Mouse (Mus musculus) ovary, adult 18-20 months (tissue): Measurements from ENCODE around the gene Tmem101.

Source experiments
- DNase-seq: peaks from one replicate; pipeline ENCODE4 v3.0.0; 2022; ENCODE audit warnings: low spot score, mixed read lengths

The Tmem101 gene

DNA sequence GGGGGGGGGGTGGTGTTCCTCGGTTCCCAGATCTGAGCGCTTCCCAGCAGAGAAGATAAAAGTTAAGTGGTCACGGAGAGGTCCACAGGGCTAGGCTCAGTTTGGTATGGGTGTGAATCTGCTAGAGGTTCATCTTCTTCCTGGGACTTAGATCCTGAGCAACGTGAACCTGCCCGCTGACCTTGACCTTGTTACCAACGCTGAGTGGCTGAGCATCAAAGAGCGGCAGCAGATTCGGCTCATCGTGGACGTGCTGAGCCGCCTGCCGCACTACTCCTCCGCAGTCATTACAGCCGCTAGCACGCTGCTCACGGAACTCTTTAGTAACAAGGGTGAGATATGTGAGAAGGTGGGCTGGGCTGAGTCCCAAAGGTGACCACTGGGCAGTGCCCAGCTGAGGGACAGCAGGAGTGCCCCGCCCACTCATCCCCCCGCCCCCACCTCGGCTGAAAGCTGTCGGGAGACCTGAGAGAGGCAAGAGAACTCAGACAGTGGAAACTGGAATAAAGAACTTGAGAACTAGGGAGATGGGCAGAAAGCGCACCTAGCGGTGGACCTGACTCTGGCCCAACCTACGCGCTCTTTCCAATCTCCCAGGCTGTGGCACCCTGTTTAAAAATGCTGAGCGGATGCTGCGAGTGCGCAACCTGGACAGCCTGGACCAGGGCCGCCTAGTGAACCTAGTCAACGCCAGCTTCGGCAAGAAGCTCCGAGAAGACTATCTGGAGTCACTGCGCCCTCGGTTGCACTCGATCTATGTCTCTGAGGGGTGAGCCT lies 8.8 kb downstream of the Tmem101 start:
- DNase-seq: no peak

DNA sequence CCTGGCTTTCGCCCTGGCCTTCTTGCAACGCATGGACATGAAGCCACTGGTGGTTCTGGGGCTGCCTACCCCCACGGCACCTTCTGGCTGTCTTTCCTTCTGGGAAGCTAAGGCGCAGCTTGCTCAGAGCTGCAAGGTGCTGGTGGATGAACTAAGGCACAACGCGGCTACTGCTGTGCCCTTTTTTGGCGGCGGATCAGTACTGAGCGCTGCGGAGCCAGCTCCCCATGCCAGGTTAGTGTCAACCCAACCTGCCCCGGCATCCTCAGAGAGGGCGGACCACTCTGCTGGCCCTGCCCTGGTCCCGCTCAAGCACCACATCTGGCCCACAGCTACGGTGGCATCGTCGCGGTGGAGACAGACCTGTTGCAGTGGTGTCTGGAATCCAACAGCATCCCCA lies 9.7 kb downstream of the Tmem101 start:
- DNase-seq: no peak

DNA sequence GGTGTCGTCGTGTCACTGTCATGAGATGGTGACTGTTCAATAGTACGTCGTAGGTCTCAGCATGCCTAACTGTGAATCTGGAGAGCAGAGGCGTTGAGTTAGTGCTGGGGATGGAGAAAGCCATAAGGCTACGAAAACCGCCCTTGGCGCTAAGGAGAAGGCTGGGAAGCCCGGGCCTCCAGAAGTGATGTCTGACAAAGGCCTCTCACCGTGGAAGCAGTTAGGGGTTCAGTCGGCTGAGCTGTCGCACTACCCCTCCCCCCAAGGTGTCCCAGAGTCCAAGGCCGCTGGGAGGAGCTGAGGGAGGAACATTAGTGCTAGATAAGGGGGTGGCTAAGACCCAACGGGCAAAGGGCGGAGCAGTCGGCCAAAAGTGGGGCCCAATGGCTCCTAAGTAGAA lies 10.2 kb downstream of the Tmem101 start:
- peak; percentile 59 for DNase-seq

DNA sequence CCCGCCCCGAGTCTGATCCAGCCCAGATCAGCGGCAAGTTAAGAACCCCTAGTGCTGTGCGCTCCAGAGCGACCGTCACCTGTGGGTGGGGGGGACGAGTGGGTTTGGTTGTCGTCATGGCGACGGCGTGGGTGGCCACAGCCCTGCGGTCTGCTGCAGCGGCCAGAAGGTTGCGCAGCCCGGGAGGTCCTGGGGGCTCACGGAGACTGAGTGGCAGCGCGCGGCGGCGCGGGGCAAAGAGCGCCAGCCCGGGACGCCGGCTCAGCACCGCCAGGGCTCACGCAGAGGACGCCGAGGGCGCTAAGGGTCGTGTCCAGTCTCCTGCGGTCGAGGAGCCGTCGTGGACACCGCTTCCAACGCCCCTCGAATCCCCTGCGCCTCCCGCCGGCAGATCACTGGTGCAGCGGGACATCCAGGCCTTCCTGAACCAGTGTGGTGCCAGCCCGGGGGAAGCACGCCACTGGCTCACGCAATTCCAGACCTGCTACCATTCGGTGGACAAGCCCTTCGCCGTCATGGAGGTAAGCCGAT lies 10.7 kb downstream of the Tmem101 start, which contains the start of gene Nags:
Gene Nags (plus strand): TSS at position 43 of the 531 bp plus-strand sequence.
- DNase-seq: no peak

DNA sequence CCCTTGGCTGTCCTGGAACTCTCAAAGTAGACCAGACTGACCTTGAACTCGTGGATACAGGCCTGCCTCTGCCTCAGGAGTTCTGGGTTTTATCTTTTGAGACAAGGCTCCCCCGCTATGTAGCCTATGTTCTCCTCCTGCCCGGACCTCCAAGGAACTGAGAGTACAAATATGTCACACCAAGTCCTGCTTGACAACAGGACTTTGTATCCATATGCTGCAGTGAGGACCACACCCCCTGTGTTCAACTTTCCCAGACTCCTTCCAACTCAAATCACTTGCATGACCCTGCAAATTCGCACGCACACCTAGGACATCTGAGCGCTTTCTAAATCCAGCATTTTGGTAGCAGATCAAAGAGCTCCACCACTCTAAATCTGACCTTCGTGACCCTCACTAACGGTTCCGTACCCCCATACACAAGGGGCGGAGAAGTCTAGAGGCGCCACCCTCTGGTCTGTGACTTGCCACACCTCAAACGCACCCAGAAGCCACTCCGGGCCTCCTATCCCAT lies 11.2 kb downstream of the Tmem101 start:
- DNase-seq: no peak

DNA sequence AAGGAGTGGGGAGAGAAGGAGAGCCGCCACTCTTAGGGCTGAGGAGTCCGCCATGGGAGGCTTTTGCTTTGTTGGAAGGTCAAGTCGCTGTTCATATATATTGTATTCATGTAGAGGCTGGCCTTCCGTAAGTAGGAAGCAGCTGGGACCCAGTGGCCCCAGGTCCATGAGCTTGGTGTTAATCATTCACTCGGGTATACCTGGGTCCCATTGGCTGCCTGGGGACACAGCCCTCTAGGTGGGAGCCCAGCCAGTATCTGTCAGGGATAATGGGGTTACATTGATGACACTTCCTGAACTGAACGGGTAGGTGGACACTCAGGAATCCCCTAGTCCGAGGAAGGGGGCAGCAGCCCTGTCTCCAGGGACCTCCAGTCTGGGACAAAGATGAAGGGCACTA lies 13.8 kb downstream of the Tmem101 start:
- no peak for DNase-seq

DNA sequence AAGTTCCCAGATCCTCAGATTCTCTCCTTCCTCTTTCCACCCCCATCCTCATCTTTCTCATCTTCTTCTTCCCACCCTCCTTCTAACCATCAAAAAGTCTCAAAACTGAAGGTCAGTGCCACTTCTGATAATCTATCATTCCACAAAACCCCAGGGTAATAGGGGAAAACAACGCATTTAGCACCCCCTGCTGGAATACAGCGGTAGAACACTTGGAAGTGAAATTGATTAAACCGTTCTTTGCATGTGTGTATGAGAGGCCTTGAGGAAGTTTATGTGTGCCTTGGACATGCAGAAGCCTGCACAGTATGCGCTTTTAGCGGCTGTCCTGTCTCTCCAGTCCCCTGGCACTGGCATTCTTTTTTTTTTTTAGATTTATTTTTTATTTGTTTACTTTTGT lies 15.7 kb downstream of the Tmem101 start:
- no peak for DNase-seq

DNA sequence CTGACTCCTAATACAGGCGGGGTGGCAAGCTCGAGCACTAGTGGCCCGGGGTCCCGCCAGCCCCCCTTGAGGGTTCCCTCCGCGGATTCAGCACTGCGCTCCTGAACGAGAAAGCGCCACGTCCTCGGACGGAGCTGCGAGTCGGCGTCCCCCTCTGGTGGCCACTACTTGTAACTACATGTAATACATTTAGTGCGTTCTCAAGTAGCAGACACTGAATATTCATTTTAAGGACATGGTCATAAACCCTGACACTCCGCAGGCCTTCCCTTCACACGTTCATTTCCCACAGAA lies 17.8 kb downstream of the Tmem101 start:
- no peak for DNase-seq

DNA sequence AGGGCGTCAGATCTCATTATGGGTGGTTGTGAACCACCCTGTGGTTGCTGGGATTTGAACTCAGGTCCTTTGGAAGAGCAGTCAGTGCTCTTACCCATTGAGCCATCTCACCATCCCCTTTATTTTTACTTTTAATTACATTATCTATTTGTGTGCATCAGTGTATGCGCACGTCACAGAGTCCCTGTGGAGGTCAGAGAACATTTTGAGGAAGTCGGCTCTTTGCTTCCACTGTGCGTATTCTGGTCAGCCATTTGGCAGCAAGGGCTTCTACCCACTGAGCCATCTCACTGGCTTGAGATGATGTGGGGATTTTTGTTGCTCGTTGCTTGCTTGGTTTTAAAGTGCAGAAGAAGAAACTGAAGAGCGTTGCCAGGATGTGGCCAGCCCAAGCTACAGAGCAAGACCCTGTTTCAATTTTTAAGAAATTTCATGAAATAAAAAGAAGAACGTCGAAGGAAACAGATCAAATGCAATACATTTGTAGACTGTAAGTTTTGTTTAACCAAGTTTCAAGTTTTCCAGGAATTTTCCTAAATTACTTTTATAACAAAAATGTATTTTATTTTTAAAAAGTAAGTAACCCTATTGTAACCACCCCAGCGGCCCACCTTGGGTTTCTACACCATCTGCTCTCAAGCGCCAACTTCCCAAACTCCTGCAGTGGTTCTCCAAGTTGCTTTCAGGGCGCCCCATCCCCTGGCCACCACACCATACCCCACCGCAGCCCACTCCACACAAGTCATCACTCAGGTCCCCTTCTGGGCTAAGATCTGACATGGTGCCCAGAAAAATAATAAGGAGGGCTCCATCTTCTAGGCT lies 18.4 kb downstream of the Tmem101 start:
- DNase-seq: no peak

DNA sequence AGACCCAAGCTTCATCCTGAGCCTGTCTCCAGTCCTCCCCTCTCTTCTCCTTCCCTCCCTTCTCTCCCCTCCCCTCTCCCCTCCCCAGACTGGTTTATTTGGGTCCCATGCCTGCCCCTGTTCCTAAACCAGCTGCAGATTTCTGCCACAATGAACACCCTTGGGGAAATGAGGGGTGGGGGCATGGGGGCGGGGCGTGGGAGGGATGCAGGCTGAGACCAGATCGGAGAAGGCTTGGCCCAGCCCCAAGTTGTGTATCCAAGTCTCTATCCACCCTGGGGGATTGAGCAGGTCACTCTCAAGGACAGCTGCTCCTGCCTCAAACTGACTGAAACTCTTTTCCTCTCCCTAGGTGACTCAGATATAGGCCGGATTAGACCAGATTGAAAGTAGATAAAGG lies 21.7 kb downstream of the Tmem101 start:
- no peak for DNase-seq

DNA sequence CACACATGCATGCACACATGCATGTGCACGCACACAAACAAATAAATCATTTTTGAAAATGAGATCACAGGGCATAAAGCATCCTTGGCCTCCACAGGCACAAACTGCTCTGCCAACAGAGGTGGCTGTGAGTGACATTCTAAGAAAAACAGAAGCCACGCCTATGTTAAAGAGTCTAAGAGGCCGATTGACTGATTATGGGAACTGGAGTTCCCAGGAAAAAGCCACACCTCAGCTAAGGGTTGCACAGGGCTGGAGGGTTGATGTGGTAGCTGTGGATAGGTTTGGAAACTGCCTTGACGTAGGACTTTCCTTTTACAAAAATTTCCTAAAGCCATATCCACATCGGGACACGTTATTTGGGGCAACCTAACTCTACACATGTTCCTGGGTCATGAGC lies 38.8 kb downstream of the Tmem101 start:
- no peak for DNase-seq

DNA sequence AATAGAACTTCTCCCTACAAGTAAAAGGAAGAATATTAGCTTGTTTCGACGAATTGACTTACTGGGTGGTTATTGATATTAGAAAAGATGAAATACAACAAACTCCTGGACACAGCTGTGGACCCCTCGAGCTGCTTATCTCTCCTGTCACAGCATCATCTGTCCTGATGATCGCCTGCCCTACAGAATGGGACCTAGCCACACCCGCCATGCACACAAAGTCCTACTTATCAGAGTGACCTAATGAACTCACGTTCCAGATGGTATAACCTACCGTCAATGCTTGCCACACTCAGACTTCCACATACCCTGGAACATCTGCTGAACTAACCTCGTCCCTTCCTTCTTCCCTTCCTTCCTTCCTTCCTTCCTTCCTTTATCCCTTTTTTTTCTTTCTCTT lies 40.0 kb downstream of the Tmem101 start:
- no peak for DNase-seq

DNA sequence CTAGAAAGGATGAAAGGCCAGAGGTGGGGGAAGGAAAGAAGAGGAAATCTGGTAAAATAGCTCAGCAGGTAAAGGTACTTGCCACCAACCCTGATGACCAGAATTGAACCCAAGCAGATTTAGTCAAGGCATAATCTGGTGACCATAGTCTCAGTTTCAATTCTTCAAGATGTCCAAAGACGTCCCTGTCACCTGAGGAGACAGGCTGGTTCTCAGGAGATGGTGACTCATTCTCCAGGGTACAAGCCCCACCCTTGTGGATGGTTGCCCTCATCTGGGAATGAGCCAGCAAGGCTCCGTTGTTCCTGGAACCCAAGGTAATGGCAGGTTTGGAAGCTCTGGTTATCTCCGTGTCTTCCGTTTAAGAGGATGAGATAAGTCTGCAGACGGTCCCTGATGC lies 44.6 kb downstream of the Tmem101 start:
- no peak for DNase-seq

DNA sequence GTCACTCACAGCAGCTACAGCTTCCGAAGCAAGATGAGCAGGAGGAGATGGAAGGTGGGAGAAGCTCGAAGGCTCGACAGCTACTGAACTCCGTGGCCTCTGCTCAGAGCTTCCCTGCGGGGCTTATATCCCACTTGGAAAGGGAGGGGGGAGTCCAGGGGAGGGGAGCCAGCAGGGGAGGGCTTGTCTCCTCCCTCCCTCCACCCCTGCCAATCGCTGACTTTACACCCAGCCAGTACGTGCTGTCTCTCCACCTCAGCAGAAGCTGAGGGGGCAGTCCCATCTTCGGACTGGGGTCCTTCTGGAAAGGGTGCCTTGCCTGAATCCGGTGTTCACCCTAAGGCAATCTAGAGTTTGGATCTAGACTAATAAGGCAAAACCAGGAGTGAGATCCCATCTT lies 48.5 kb downstream of the Tmem101 start, which contains the start of gene Pyy:
Gene Pyy (minus strand): TSS at position 101 of the 400 bp plus-strand sequence.
- DNase-seq: no peak

DNA sequence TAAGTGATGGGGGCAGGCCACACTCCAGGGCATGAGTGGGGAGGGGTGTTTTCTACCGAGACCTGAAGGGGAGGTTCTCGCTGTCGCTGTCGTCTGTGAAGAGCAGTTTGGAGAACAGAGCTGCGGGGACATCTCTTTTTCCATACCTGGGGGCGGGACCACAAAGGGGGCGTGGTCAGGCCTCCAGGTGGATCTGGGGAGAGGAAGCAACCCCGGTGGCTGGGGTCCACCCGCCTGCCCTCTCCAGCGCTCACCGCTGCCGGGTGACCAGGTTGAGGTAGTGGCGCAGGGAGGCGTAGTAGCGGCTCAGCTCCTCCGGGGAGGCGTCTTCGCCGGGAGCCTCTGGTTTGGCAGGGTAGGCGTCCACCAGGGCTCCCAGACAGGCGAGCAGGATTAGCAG lies 49.3 kb downstream of the Tmem101 start:
- no peak for DNase-seq
